Mouse (Mus musculus) heart, embryonic 12.5 days (tissue): ENCODE data around the gene Gucy2d. TPM values are rescaled to one million over a fixed set of nuclear protein-coding genes. Genes with fewer than 3 reads are reported as not detected.

ENCODE experiments used
- ATAC-seq: fragments of 200-750 bp; cut with Nextera tagmentation; 2 replicates; pipeline ENCODE4 v1.8.0; 2017; ENCODE audit warnings: moderate TSS enrichment, moderate library complexity; ENCODE audit not compliant: insufficient number of reproducible peaks, low FRiP score
- H3K27ac ChIP-seq: fragments of 300-500 bp; sonication (generic); 2 replicates; pipeline ENCODE4 v1.5.1; 2016; ENCODE audit warnings: mild to moderate bottlenecking, moderate library complexity; ENCODE audit not compliant: poor library complexity, severe bottlenecking
- H3K27me3 ChIP-seq: fragments of 300-500 bp; sonication (generic); replicated peaks from 2 replicates; pipeline ENCODE4 v1.6.1; 2016; ENCODE audit warnings: mild to moderate bottlenecking, moderate library complexity
- H3K36me3 ChIP-seq: fragments of 300-500 bp; sonication (generic); 2 replicates; pipeline ENCODE4 v1.6.1; 2016; ENCODE audit warnings: mild to moderate bottlenecking, moderate library complexity
- H3K4me1 ChIP-seq: fragments of 300-500 bp; sonication (generic); replicated peaks from 2 replicates; pipeline ENCODE4 v1.6.1; 2016; ENCODE audit warnings: mild to moderate bottlenecking
- H3K4me2 ChIP-seq: fragments of 300-500 bp; sonication (generic); 2 replicates; pipeline ENCODE4 v1.6.1; 2016; ENCODE audit warnings: mild to moderate bottlenecking, moderate library complexity
- H3K4me3 ChIP-seq: fragments of 300-500 bp; sonication (generic); 2 replicates; pipeline ENCODE4 v1.5.1; 2016; ENCODE audit warnings: mild to moderate bottlenecking
- H3K9ac ChIP-seq: fragments of 300-500 bp; sonication (generic); 2 replicates; pipeline ENCODE4 v1.6.1; 2016; ENCODE audit warnings: mild to moderate bottlenecking, moderate library complexity
- H3K9me3 ChIP-seq: fragments of 300-500 bp; sonication (generic); replicated peaks from 2 replicates; pipeline ENCODE4 v1.6.1; 2016; ENCODE audit warnings: mild to moderate bottlenecking, moderate library complexity
- WGBS: fragments of 180-500 bp; shearing (Covaris S2); methylation state at CpG from one replicate; pipeline ENCODE4 v1.1.7; 2016; 5-methylcytosine and 5-hydroxymethylcytosine counted together
- polyA plus RNA-seq: library from polyadenylated mRNA; unstranded; fragments of >200 nt; fragmentation: Nextera tagmentation; extraction: Ambion mirVana; gene quantifications from 2 replicates; pipeline ENCODE4 v1.2.1, GENCODE M21; 2016

Gene Gucy2d
- polyA plus RNA-seq, 1 experiment from 2014 or later = not detected

GRCm38 (mm10) chr7:98447585-98448308 is 7.5 kb downstream of the Gucy2d start:
- H3K27me3 ChIP-seq = no peaks in the 10 kb centered on the region
- no peaks in the 10 kb centered on the region for H3K9me3 ChIP-seq
- no peak overlapping the region for H3K9ac ChIP-seq
- no peak overlapping the region for H3K27ac ChIP-seq
- H3K36me3 ChIP-seq = no peaks in the 10 kb centered on the region
- 58% methylated on average over 11 of the region's 11 CpGs for WGBS
- no peaks in the 10 kb centered on the region for H3K4me1 ChIP-seq
- H3K4me2 ChIP-seq = no peak overlapping the region
- no peak overlapping the region for H3K4me3 ChIP-seq
- ATAC-seq = no peak

GRCm38 (mm10) chr7:98448309-98448630 is 8.1 kb downstream of the Gucy2d start:
- no peak overlapping the region for H3K9ac ChIP-seq
- no peak overlapping the region for H3K27ac ChIP-seq
- ATAC-seq = no peak
- 0 out of 2 replicates have a peak, but pooled peaks cover 5% of the 10 kb centered on the region for H3K27me3 ChIP-seq
- no peak overlapping the region for H3K4me3 ChIP-seq
- H3K4me2 ChIP-seq = no peak overlapping the region
- no peaks in the 10 kb centered on the region for H3K9me3 ChIP-seq
- no peaks in the 10 kb centered on the region for H3K36me3 ChIP-seq
- H3K4me1 ChIP-seq = no peaks in the 10 kb centered on the region
- whole genome bisulfite sequencing = 82% methylated on average over 5 of the region's 5 CpGs

DNA sequence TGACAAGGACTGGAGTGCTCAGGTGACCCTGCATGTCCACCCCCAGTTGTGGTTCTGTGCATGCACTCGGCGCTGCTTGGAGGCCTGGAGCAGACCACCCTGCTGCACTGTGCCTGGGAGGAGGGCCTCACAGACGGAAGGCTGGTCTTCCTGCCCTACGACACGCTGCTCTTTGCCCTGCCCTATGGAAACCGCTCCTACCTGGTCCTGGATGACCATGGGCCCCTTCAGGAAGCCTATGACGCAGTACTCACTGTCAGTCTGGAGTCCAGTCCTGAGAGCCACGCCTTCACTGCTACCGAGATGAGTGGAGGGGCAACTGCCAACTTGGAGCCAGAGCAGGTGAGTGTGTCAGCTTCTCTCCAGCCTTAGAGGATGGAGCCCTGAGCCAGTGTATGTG is 9.5 kb downstream of the Gucy2d start:
- Histone ChIP-seq H3K4me3 (no peak overlapping the region), H3K36me3 (no peaks in the 10 kb centered on the region), H3K4me2 (no peak overlapping the region), H3K9ac (no peak overlapping the region), H3K27ac (no peak overlapping the region), H3K4me1 (0 out of 2 replicates have a peak, but pooled peaks cover 3% of the 10 kb centered on the region), H3K9me3 (no peaks in the 10 kb centered on the region), H3K27me3 (0 out of 2 replicates have a peak, but pooled peaks cover 5% of the 10 kb centered on the region)
- 77% methylated on average over 9 of the region's 9 CpGs for WGBS
- ATAC-seq = no peak

DNA sequence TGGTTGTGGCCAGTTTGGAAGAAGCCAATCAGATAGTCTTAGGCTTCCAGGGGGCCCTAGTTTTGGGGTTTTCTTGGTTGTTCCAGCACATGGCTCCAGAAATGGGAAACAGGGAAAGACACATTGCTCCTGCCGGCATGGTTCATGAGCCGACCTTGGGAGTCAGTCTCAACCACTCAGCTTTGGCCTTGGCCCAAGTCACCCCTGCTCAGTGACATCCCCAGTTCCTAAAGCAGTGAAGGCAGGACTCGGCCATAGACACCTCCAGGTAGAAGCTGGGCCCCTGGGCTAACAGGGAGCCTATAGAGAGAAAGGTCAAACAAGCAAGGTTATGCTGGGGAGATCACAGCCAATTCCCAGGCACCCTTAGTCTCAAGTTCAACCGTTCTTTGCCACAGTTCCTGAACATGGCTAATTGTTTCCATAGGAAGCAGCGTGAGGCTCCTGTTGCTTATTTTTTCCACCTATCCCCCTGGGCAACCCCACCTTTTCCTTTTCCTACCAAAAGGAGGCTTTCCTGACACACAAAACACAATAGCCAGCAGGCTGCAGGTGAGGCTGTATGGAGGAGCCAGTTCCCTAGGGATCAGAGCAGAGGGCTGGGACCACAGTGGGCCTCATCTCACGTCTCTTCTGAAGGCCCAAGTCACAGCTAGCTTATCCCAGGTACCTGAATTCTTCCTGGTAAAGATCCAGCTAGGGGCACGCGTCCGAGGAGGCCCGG is 14.3 kb downstream of the Gucy2d start:
- Histone ChIP-seq H3K4me3 (no peak overlapping the region), H3K36me3 (no peaks in the 10 kb centered on the region), H3K9ac (no peak overlapping the region), H3K9me3 (no peaks in the 10 kb centered on the region), H3K27me3 (0 out of 2 replicates have a peak, but pooled peaks cover 5% of the 10 kb centered on the region), H3K27ac (no peak overlapping the region), H3K4me2 (no peak overlapping the region), H3K4me1 (0 out of 2 replicates have a peak, but pooled peaks cover 3% of the 10 kb centered on the region)
- 71% methylated on average over 10 of the region's 10 CpGs for WGBS
- ATAC-seq = no peak

- WGBS = 50% methylated on average over 7 of the region's 7 CpGs
- no peak overlapping the region for H3K27ac ChIP-seq
- no peaks in the 10 kb centered on the region for H3K9me3 ChIP-seq
- H3K9ac ChIP-seq = no peak overlapping the region
- H3K36me3 ChIP-seq = no peaks in the 10 kb centered on the region
- no peak overlapping the region for H3K4me3 ChIP-seq
- H3K27me3 ChIP-seq = no peaks in the 10 kb centered on the region
- no peak overlapping the region for H3K4me2 ChIP-seq
- ATAC-seq = no peak
- no peaks in the 10 kb centered on the region for H3K4me1 ChIP-seq
Observed at GRCm38 (mm10) chr7:98460319-98460718, 20.1 kb downstream of the Gucy2d start.

DNA sequence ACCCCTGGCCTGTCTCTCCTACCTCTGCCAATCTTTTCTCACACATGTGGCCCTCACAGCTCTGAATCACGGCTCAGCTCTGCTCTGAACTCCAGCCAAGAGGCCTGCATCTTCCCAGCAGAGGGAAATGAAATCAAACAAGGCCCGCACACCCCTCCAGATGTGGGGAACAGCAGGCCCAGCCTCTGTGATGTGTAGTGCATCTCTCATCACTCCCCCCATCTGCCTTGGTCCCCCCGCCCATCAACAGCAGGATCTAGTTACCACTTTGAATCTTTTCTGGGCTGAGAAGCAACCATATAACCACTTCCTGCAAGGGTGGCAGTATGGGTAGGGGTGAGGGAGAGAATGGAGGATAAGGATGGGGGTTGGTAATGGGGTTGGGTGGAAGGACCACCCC is 28.9 kb downstream of the Gucy2d start:
- ATAC-seq = no peak
- no peaks in the 10 kb centered on the region for H3K36me3 ChIP-seq
- peaks cover 4% of the 10 kb centered on the region for H3K4me1 ChIP-seq
- no peak overlapping the region for H3K4me3 ChIP-seq
- H3K27me3 ChIP-seq = no peaks in the 10 kb centered on the region
- no peak overlapping the region for H3K27ac ChIP-seq
- no peaks in the 10 kb centered on the region for H3K9me3 ChIP-seq
- 55% methylated on average over 3 of the region's 3 CpGs for WGBS
- no peak overlapping the region for H3K9ac ChIP-seq
- no peak overlapping the region for H3K4me2 ChIP-seq

DNA sequence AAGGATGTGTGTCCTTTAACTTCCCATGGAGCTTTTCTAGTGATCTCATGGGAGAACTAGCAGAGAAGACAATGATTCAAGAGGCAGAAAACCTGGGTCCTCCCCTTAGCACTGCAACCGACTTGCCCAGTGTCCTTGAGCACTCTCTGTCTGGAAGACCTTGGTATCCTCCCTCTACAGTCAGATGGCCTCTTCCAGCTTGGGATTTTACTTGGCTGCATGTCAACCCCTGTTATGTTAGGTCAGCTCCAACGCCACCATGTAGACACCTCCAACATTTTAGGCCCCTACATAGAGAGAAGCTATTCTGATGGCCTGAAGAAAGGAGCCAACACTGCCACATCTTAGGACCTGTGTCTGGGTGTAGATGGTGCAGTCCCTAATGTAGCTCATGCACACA is 32.3 kb downstream of the Gucy2d start:
- Histone ChIP-seq H3K27me3 (no peaks in the 10 kb centered on the region), H3K27ac (no peak overlapping the region), H3K36me3 (no peaks in the 10 kb centered on the region), H3K4me2 (no peak overlapping the region), H3K9me3 (no peaks in the 10 kb centered on the region), H3K4me1 (peaks cover 11% of the 10 kb centered on the region), H3K9ac (no peak overlapping the region), H3K4me3 (no peak overlapping the region)
- ATAC-seq = no peak
- 84% methylated on average over 2 of the region's 2 CpGs for WGBS

DNA sequence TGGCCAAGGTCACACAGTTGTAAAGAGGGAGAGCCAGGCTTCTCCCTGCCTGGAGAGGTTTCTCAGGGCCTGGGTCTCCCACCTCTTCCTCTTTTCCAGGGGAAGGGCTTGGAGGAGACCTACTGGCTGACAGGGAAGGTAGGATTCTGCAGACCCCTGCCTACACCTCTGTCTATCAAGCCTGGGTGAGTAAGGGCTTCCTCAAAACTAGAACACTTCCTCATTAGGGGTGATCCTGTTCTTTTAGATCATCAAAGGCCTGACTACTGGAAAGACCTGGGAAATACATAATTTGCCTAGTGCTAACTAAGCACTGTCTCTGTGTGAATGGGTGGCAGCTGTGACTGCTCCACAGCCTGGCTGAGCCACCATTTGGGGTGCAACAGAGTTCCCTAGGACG is 34.3 kb downstream of the Gucy2d start:
- H3K4me2 ChIP-seq = no peak overlapping the region
- no peaks in the 10 kb centered on the region for H3K36me3 ChIP-seq
- peaks cover 11% of the 10 kb centered on the region for H3K4me1 ChIP-seq
- no peak overlapping the region for H3K4me3 ChIP-seq
- H3K9me3 ChIP-seq = no peaks in the 10 kb centered on the region
- no peak overlapping the region for H3K9ac ChIP-seq
- H3K27ac ChIP-seq = no peak overlapping the region
- 84% methylated on average over 1 of the region's 1 CpGs for WGBS
- ATAC-seq = no peak
- 0 out of 2 replicates have a peak, but pooled peaks cover 3% of the 10 kb centered on the region for H3K27me3 ChIP-seq

DNA sequence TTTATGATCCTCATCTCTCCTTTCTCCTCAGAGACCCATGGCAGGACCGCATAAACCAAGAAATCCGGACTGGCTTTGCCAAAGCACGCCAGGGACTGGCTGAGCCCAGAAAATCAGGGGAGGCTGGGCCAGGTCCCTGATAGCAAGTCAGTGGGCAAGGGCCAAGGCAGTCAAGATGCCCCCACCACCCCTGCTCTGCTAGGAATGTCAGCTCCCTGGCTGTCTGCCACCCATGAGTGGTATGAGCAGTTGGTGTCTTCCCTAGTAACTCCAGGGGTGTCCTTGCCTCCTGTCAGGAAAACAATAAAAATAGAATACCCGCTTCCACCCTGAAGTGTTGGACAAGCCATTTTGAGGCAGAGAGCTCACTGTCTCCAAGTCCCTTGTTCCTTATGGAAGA is 36.9 kb downstream of the Gucy2d start:
- no peak for ATAC-seq
- Histone ChIP-seq H3K4me1 (peaks cover 20% of the 10 kb centered on the region), H3K36me3 (no peaks in the 10 kb centered on the region), H3K4me2 (no peak overlapping the region), H3K9ac (no peak overlapping the region), H3K9me3 (no peaks in the 10 kb centered on the region), H3K4me3 (no peak overlapping the region), H3K27me3 (peaks cover 12% of the 10 kb centered on the region), H3K27ac (no peak overlapping the region)
- 84% methylated on average over 4 of the region's 4 CpGs for WGBS

DNA sequence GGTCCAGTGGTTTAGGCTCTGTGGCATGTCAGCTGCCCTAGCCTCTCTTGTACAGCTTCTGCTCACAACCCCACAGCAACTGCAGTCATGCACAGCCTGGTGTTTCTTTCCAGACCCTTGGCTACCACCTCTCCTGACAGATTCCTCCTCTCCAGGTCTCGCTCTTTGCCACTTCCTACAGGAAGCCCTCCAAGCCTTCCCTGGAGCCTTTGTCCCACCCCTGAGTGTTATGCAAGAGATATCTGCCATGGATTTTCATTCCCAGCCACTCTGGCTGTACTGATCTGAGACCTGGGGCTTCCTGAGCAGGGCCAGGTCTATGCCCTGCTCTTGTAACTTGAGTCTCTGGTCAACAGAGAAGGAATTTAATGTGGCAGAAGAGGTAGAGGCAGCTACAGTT is 40.3 kb downstream of the Gucy2d start:
- Histone ChIP-seq H3K9me3 (no peaks in the 10 kb centered on the region), H3K4me2 (no peak overlapping the region), H3K27ac (no peak overlapping the region), H3K4me1 (peaks cover 28% of the 10 kb centered on the region), H3K4me3 (no peak overlapping the region), H3K9ac (no peak overlapping the region), H3K27me3 (peaks cover 12% of the 10 kb centered on the region), H3K36me3 (no peaks in the 10 kb centered on the region)
- 78% methylated on average over 1 of the region's 1 CpGs for WGBS
- no peak for ATAC-seq

GRCm38 (mm10) chr7:98481066-98481734 is 41.0 kb downstream of the Gucy2d start:
- no peak overlapping the region for H3K27ac ChIP-seq
- no peak overlapping the region for H3K4me2 ChIP-seq
- H3K9ac ChIP-seq = no peak overlapping the region
- peaks cover 30% of the 10 kb centered on the region for H3K4me1 ChIP-seq
- peaks cover 12% of the 10 kb centered on the region for H3K27me3 ChIP-seq
- H3K9me3 ChIP-seq = no peaks in the 10 kb centered on the region
- H3K4me3 ChIP-seq = no peak overlapping the region
- ATAC-seq = peak; percentile 30; the same call in 1 of the 2 replicates
- 23% methylated on average over 9 of the region's 9 CpGs for WGBS
- no peaks in the 10 kb centered on the region for H3K36me3 ChIP-seq
